Mouse (Mus musculus) Patski (cell line): ENCODE measurements around the gene Shisa8. TPM values are rescaled to one million over a fixed set of nuclear protein-coding genes. Genes with fewer than 3 reads are reported as not detected.

Experiments used
- ATAC-seq: fragments of 100-300 bp; one replicate; pipeline ENCODE4 v1.8.0; 2021
- CTCF ChIA-PET: fragments of 350-600 bp; sonication (Branson Sonifier 250); formaldehyde crosslinking; loops from one replicate; lab custom pipeline; 2022; ENCODE audit warnings: inconsistent platforms; lab: Charles Lee
- POLR2A ChIA-PET: fragments of 350-600 bp; sonication (Branson Sonifier 250); formaldehyde crosslinking; loops from one replicate; lab custom pipeline; 2022; ENCODE audit warnings: antibody characterized with exemption, inconsistent platforms; lab: Charles Lee
- DNase-seq: peaks from one replicate; pipeline ENCODE4 v3.0.0-alpha.2; 2011; ENCODE audit warnings: low read depth, low spot score
- H3K27me3 ChIP-seq: fragments of 371-371 bp; one replicate; pipeline ENCODE4 v1.5.1; 2021
- CTCF ChIP-seq: fragments of 100-300 bp; IDR thresholded peaks from one replicate; pipeline ENCODE4 v1.5.1; 2021
- in situ Hi-C: fragments of 300-500 bp; cut with MboI; formaldehyde crosslinking; loops from 3 replicates; pipeline ENCODE4 v1.11.1; 2018; ENCODE audit warnings: low pct_unique_long_range_greater_than_20kb, mixed read lengths
- polyA plus RNA-seq: library from polyadenylated mRNA; unstranded; gene quantifications from one replicate; pipeline ENCODE4 v1.2.3, GENCODE M21; 2021

The Shisa8 gene
- polyA plus RNA-seq, 1 experiment from 2014 or later, result 0.09 TPM

- POLR2A ChIA-PET, result no interaction called here
- no peak for TF ChIP-seq CTCF
These were observed 10.6 kb upstream of the Shisa8 start for GRCm38 (mm10) chr15:82223251-82223650.

GRCm38 (mm10) chr15:82221104-82221860, 8.7 kb upstream of the Shisa8 start:
- ChIA-PET POLR2A (no interaction called here), CTCF (interaction anchor here (1.5 kb wide), 1 partner anchor 15 kb away, joined by 5 read pairs; no protein-coding TSS in a partner anchor)
- no peak for ATAC-seq
- TF ChIP-seq CTCF, result no peak
- H3K27me3 ChIP-seq, result peaks cover 13% of the 10 kb centered on the region
- no peak for DNase-seq
- in situ Hi-C loops, result no loop called here

More at GRCm38 (mm10) chr15:82223251-82223650, 10.6 kb upstream of the Shisa8 start:
- CTCF ChIA-PET, result no interaction called here
- ATAC-seq (no peak), DNase-seq (no peak)
- in situ Hi-C loops, result no loop called here
- peaks cover 11% of the 10 kb centered on the region for H3K27me3 ChIP-seq

- in situ Hi-C loops, result no loop called here
- peaks cover 13% of the 10 kb centered on the region for H3K27me3 ChIP-seq
- POLR2A ChIA-PET, result no interaction called here
- no peak for TF ChIP-seq CTCF
- DNase-seq, result no peak
- CTCF ChIA-PET, result no interaction called here
- ATAC-seq, result no peak
These were observed 7.5 kb upstream of the Shisa8 start for GRCm38 (mm10) chr15:82220003-82220675.

- ChIA-PET POLR2A (no interaction called here), CTCF (no interaction called here)
- no peak for DNase-seq
- in situ Hi-C loops, result no loop called here
- H3K27me3 ChIP-seq, result peaks cover 9% of the 10 kb centered on the region
- no peak for ATAC-seq
- no peak for TF ChIP-seq CTCF
These were observed 6.4 kb upstream of the Shisa8 start for GRCm38 (mm10) chr15:82218778-82219666.

- POLR2A ChIA-PET, result no interaction called here
- peaks cover 14% of the 10 kb centered on the region for H3K27me3 ChIP-seq
- in situ Hi-C loops, result no loop called here
- TF ChIP-seq CTCF, result no peak
- DNase-seq (no peak), ATAC-seq (no peak)
- CTCF ChIA-PET, result no interaction called here
These were observed 5.4 kb upstream of the Shisa8 start for GRCm38 (mm10) chr15:82217980-82218379.

- DNase-seq, result no peak
- no peak for TF ChIP-seq CTCF
- ChIA-PET CTCF (interaction anchor here (1.1 kb wide), 1 partner anchor 20 kb away, joined by 3 read pairs; no protein-coding TSS in a partner anchor), POLR2A (no interaction called here)
- in situ Hi-C loops, result no loop called here
- no peak for ATAC-seq
- peaks cover 18% of the 10 kb centered on the region for H3K27me3 ChIP-seq
These were observed 4.4 kb upstream of the Shisa8 start for GRCm38 (mm10) chr15:82217039-82217438.

GRCm38 (mm10) chr15:82216142-82216827, 3.7 kb upstream of the Shisa8 start:
- no peak for ATAC-seq
- peaks cover 22% of the 10 kb centered on the region for H3K27me3 ChIP-seq
- in situ Hi-C loops, result no loop called here
- ChIA-PET CTCF (interaction anchor here (1.1 kb wide), 1 partner anchor 21 kb away, joined by 3 read pairs; no protein-coding TSS in a partner anchor), POLR2A (no interaction called here)
- no peak for DNase-seq
- no peak for TF ChIP-seq CTCF

GRCm38 (mm10) chr15:82215332-82216046, 2.9 kb upstream of the Shisa8 start:
- ATAC-seq (no peak), DNase-seq (no peak)
- TF ChIP-seq CTCF, result no peak
- POLR2A ChIA-PET, result interaction anchor here (0.9 kb wide), 1 partner anchor 22 kb away, joined by 3 read pairs; no protein-coding TSS in a partner anchor
- H3K27me3 ChIP-seq, result peaks cover 17% of the 10 kb centered on the region
- in situ Hi-C loops, result no loop called here
- CTCF ChIA-PET, result no interaction called here

- no peak for DNase-seq
- TF ChIP-seq CTCF, result no peak
- ATAC-seq, result no peak
- ChIA-PET POLR2A (no interaction called here), CTCF (no interaction called here)
- peaks cover 16% of the 10 kb centered on the region for H3K27me3 ChIP-seq
- in situ Hi-C loops, result no loop called here
These were observed 607 bp upstream of the Shisa8 start for GRCm38 (mm10) chr15:82213222-82213621.
